Mouse (Mus musculus) megakaryocyte, adult 5-6 weeks (primary cell): ENCODE measurements at regions not wholly inside any gene's neighbourhood (a gene's known extent, or its start where the extent isn't known, plus 50 kb on each side); places are given as distances from the start of the nearest gene placed in this dataset.

Experiments
- ATAC-seq: 2 replicates; pipeline ENCODE4 v1.8.0; 2016; ENCODE audit warnings: mild to moderate bottlenecking, inconsistent platforms; ENCODE audit not compliant: poor library complexity, severe bottlenecking

GRCm38 (mm10) chr17:4291418-4291817 is 595.4 kb upstream of the Nox3 start:
- no peak for ATAC-seq

GRCm38 (mm10) chr17:4296521-4297155 is 600.6 kb upstream of the Nox3 start:
- ATAC-seq, result no peak

- ATAC-seq, result peak; percentile 86
Observed at GRCm38 (mm10) chr17:4297156-4297535, 601.1 kb upstream of the Nox3 start.

- ATAC-seq, result no peak
Observed at GRCm38 (mm10) chr17:4301142-4301853, 605.2 kb upstream of the Nox3 start.

- no peak for ATAC-seq
Observed at GRCm38 (mm10) chr17:4311785-4312379, 615.8 kb upstream of the Nox3 start.

DNA sequence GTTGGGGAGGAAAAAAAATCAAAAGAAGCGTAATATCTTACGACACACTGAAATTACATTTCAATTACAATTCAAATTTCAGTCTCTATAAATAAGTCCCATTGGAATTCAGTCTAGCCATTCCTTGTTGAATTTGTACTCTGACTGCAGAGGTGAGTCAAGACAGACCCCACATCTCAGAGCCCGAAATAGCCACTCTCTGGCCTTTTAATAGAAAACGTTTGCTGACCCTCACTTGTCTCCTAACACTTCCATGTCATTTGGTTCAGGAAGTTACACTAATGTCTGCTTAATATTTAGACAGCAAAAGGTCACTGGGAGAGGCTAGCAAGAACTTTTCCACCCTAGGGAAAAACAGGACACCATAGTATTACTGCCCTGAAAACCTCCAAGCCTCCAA is 623.1 kb upstream of the Nox3 start:
- no peak for ATAC-seq

GRCm38 (mm10) chr17:4328810-4329209 is 632.7 kb upstream of the Nox3 start:
- no peak for ATAC-seq

GRCm38 (mm10) chr17:4331650-4332049 is 635.6 kb upstream of the Nox3 start:
- no peak for ATAC-seq

GRCm38 (mm10) chr17:4333091-4333490 is 637.0 kb upstream of the Nox3 start:
- no peak for ATAC-seq

- no peak for ATAC-seq
Observed at GRCm38 (mm10) chr17:4353018-4353417, 641.1 kb upstream of the Arid1b start.

GRCm38 (mm10) chr17:4355506-4356218 is 638.5 kb upstream of the Arid1b start:
- ATAC-seq, result no peak

GRCm38 (mm10) chr17:4360413-4361320 is 633.5 kb upstream of the Arid1b start:
- ATAC-seq, result no peak

- no peak for ATAC-seq
Observed at GRCm38 (mm10) chr17:4365811-4366210, 628.3 kb upstream of the Arid1b start.

DNA sequence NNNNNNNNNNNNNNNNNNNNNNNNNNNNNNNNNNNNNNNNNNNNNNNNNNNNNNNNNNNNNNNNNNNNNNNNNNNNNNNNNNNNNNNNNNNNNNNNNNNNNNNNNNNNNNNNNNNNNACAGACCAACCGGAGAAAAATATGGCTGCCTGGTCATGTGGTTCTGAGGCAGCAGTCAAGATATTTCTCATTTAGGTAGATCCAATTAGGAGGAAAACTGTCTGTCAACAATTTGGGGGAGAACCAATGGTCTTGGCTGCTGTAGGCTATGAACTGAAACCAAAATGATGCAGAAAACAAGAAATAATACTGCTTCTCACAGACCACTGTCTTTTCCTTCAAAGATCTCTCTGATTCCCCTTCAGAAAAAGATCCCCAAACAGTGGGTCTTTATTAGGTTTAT is 613.7 kb upstream of the Arid1b start:
- no peak for ATAC-seq

GRCm38 (mm10) chr17:4380873-4381272 is 613.3 kb upstream of the Arid1b start:
- ATAC-seq, result peak; percentile 18; the same call in 1 of the 2 replicates

- ATAC-seq, result no peak
Observed at GRCm38 (mm10) chr17:4381896-4382685, 612.0 kb upstream of the Arid1b start.

DNA sequence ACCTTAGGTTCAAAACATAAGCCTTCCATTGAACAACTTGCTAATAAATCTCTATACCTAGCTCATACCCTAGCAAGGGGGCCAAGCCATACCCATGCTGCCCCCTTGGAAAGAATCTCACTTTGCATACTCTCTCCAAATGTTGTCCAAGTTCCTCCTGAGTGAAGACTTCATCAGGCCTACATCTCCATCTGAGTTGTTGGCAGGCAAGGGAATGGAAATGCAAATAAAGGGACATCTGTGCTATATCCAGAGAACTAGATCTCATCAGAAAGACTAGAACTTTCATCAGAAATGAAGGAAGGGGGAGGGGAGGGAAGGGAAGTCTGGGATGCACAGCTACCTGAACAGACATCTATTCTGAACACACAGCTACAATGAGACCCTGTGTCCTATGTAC is 611.4 kb upstream of the Arid1b start:
- no peak for ATAC-seq

GRCm38 (mm10) chr17:4387616-4388015 is 606.5 kb upstream of the Arid1b start:
- no peak for ATAC-seq

GRCm38 (mm10) chr17:4390012-4390411 is 604.1 kb upstream of the Arid1b start:
- ATAC-seq, result no peak

GRCm38 (mm10) chr17:4390577-4390976 is 603.6 kb upstream of the Arid1b start:
- ATAC-seq, result no peak
